Mouse (Mus musculus) layer of hippocampus, postnatal 10 days (tissue): ENCODE measurements around the gene Slfn9. TPM values are rescaled to one million over a fixed set of nuclear protein-coding genes. Genes with fewer than 3 reads are reported as not detected.
"Not testable (repeated sequence)": the region's sequence is repeated elsewhere in the genome, so short reads cannot be mapped to it uniquely, and the experiment has no call there.

ENCODE experiments used
- DNase-seq, 2 experiments: peaks; one replicate each; pipeline ENCODE4 v3.0.0; 2021; ENCODE audit warnings: low spot score in 2 of 2
- microRNA-seq, 2 experiments: library from miRNA; unstranded; fragments of <30 nt; microRNA quantifications; one replicate each; pipeline ENCODE4 v1.2.0; 2021
- total RNA-seq, 2 experiments: library from RNA; stranded (reverse); gene quantifications; 2 replicates each; pipeline ENCODE4 v1.2.3; 2021

The Slfn9 gene
- total RNA-seq, 2 experiments from 2014 or later: 0.91 to 0.98 TPM

DNA sequence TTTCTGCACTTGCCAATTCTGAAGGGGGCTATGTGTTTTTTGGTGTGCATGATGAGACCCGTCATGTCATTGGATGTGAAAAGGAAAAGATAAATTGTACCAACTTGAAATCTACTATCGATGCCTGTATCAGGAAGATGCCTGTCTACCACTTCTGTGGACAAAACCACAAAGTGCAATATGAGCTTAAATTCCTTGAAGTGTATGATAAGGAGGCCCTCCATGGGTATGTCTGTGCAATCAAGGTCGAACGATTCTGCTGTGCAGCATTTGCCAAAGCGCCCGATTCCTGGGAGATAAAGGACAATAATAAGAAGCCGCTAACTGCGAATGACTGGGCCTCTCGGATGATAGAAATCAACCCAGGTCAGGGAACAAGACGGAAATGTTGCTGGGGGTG, 34.7 kb downstream of the Slfn9 start:
- no peak for DNase-seq

- DNase-seq: no peak
Measured at GRCm38 (mm10) chr11:82954631-82955030, 37.0 kb downstream of the Slfn9 start.

- DNase-seq: no peak
Measured at GRCm38 (mm10) chr11:82952612-82953542, 38.8 kb downstream of the Slfn9 start.

- no peak for DNase-seq
Measured at GRCm38 (mm10) chr11:82951865-82952611, 39.6 kb downstream of the Slfn9 start.

- DNase-seq: no peak
Measured at GRCm38 (mm10) chr11:82950736-82951481, 40.7 kb downstream of the Slfn9 start, which contains the start of gene Slfn5. Slfn5 (plus strand) TSS chr11:82951349.

DNA sequence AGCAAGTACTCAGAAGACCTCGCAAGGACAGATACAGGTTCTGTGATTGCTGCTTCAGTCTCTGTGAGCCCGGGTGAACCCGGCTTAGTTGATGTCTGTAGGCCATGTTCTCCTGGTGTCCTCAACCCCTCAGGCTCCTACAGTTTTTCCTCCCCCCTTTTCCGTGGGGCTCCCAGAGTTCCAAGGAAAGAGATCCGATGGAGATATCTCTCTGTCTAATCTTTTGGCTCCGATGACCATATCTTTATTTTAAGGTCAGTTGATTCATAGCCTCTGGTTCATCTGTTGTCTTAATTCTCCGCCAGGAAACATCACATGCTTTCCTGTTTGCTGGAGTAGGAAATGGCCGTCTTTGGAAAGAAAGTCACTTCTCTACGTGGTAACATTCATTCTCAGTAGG, 42.6 kb downstream of the Slfn9 start:
- DNase-seq: no peak

DNA sequence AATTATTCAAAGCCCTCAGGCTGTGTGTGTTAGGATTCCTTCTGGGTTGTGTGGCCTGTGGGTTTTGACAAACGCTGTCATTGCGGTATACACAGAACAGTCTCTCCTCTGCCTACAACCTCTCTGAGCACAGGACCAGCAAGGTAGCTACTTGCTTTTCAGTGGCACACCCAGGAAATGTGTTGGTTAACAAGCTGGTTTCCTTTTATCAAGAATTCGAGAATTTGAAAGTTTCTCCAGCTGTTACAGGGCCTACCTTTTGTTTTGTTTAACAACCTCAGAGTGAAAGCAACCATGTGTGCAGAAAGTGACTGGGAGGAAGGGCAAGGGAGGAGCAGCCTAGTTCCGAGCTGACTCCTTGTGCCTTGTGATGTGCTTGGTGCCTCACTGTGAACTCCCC, 44.2 kb downstream of the Slfn9 start:
- no peak for DNase-seq

- no peak for DNase-seq
Measured at GRCm38 (mm10) chr11:82945636-82946035, 46.0 kb downstream of the Slfn9 start.

GRCm38 (mm10) chr11:82943336-82943735, 48.3 kb downstream of the Slfn9 start:
- no peak for DNase-seq

DNA sequence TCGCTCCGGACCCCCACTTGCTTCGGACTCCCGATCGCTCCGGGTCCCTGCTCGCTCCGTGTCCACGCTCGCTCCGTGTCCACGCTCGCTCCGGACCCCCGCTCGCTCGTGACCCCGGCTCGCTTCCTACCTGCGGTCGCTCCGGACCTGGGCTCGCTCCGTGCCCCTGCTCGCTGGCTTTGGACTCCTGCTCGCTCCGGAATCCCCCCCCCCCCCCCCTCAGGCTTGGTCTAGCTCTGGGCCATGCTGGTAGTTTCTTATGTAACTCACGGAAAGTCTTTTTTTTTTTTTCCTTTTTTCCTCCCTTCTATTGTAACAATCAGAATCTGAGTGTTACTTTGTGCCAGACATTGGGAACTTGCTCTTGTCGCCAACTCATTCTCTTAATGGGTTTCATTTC, 58.4 kb downstream of the Slfn9 start:
- no peak for DNase-seq

DNA sequence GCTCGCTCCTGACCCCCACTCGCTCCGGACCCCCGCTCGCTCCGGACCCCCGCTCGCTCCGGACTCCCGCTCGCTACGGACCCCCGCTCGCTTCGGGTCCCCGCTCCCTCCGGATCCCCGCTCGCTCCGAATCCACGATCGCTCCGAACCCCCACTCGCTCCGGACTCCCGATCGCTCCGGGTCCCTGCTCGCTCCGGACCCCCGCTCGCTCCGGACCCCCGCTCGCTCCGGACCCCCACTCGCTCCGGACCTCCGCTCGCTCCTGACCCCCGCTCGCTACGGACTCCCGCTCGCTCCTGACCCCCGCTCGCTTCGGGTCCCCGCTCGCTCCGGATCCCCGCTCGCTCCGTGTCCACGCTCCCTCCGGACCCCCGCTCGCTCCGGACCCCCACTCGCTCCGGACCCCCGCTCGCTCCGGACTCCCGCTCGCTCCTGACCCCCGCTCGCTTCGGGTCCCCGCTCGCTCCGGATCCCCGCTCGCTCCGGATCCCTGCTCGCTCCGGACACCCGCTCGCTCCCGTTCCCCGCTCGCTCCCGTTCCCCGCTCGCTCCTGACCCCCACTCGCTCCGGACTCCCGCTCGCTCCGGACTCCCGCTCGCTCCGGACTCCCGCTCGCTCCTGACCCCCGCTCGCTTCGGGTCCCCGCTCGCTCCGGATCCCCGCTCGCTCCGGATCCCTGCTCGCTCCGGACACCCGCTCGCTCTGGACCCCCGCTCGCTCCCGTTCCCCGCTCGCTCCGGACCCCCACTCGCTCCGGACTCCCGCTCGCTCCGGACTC, 59.8 kb downstream of the Slfn9 start:
- DNase-seq: not testable (repeated sequence)

GRCm38 (mm10) chr11:82931161-82931560, 60.5 kb downstream of the Slfn9 start:
- DNase-seq: not testable (repeated sequence)

- not testable (repeated sequence) for DNase-seq
Measured at GRCm38 (mm10) chr11:82930391-82930955, 61.2 kb downstream of the Slfn9 start.

DNA sequence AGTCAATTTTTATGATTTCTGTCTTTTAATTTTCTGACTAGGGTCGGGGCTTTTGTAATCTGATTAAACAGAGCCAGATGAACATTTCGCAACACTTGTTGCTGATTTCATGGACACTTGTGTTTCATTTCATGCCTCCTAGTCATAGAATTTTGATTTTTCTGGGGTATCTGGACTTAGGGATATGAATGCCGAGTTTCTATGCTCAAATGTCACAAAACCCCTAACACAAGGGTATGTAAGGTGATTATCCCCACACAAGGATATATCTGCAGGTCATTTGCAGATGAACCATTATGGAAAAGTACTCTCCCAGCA, 62.0 kb downstream of the Slfn9 start:
- no peak for DNase-seq

DNA sequence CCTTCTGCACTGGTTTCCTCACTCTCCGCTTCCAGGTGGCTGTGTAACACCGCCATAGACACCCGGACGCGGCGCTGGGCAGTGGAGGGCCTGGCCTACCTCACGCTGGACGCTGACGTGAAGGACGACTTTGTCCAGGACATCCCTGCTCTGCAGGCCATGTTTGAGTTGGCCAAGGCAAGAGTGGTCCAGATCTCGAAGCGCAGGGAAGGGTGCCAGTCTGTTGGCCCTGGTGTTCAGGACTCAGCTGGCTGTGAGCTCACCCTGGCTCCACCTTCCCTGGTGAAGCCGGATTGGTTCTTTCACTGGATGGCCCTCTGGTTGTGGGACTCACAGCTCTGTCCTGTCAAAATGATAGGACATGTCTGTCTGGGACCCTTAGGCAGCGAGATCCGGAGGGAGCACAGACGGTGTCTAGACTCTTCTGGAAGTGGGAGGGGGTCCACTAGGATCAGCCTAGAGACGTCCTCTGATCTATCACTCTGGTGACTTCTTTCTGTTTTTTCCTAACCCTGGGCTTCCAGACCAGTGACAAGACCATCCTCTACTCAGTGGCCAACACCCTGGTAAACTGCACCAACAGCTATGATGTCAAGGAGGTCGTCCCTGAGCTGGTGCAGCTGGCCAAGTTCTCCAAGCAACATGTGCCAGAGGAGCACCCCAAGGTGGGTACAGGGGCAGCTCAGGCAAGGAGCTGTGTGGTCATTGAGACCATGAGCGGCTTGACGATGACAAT, 62.6 kb downstream of the Slfn9 start:
- no peak for DNase-seq

Small RNAs within 50 kb of the gene (microRNA-seq; reads per million reads assigned to microRNA genes)
- gene Gm27598: 0 reads per million in 2 experiments
- 0 reads per million in 2 experiments for gene Mir7679

Other genes with a start within 250 kb of the Slfn9 start
- gene Cct6b, start 227.5 kb downstream of the Slfn9 start, total RNA-seq: under 1 TPM; 0.40 to 0.46 TPM
- 10 to 100 TPM; 17.1 to 17.6 TPM for gene Zfp830, start 227.5 kb downstream of the Slfn9 start, total RNA-seq
- 10 to 100 TPM; 31.0 to 35.3 TPM for gene Lig3, start 210.7 kb downstream of the Slfn9 start, total RNA-seq
- 1 to 10 TPM; 3.8 to 6.3 TPM for gene Rffl, start 120.6 kb downstream of the Slfn9 start, total RNA-seq
- gene Rad51d, start 101.2 kb downstream of the Slfn9 start, total RNA-seq: 1 to 10 TPM; 9.7 TPM
- not detected for gene Fndc8, start 99.7 kb downstream of the Slfn9 start, total RNA-seq
- gene Nle1, start 83.4 kb downstream of the Slfn9 start, total RNA-seq: 10 to 100 TPM; 29.2 to 40.7 TPM
- 1 to 10 TPM; 4.4 to 4.9 TPM for gene Unc45b, start 81.3 kb downstream of the Slfn9 start, total RNA-seq
- gene Slfn5, start 40.5 kb downstream of the Slfn9 start, total RNA-seq: 1 to 10 TPM; 4.0 to 4.3 TPM
- under 1 TPM; 0.23 to 0.49 TPM for gene Slfn8, start 29.0 kb upstream of the Slfn9 start, total RNA-seq
- gene Slfn2, start 73.3 kb upstream of the Slfn9 start, total RNA-seq: under 1 TPM; 0.27 to 0.64 TPM
- gene Slfn1, start 125.0 kb upstream of the Slfn9 start, total RNA-seq: not detected
- under 1 TPM; 0.22 to 0.23 TPM for gene Slfn4, start 183.4 kb upstream of the Slfn9 start, total RNA-seq
- gene Slfn3, start 199.5 kb upstream of the Slfn9 start, total RNA-seq: under 1 TPM; 0.21 to 0.40 TPM